Mouse (Mus musculus): ENCODE data around the gene Elavl3. TPM values are rescaled to one million over a fixed set of nuclear protein-coding genes. Genes with fewer than 3 reads are reported as not detected.

The Elavl3 gene
- polyA plus RNA-seq, 1 experiment from 2014 or later = 0.12 TPM

GRCm38 (mm10) chr9:22002194-22003162 is 49.3 kb downstream of the Elavl3 start, which contains the start of the genes Ccdc151 and Prkcsh:
TSS of gene Ccdc151 (minus strand) at chr9:22002634.
TSS of gene Prkcsh (plus strand) at chr9:22002806.
- ATAC-seq (replicated peaks; ENCODE audit: low FRiP score, low read depth) (peak; percentile 99), DNase-seq (ENCODE audit: low spot score) (peak; percentile 99)
- H3K9ac ChIP-seq (ENCODE audit: low read depth, low read length) = peak within 1 kb of the TSS; percentile 65
- peak; percentile 21; the same call in 1 of the 2 replicates for TF ChIP-seq CTCF (IDR thresholded peaks at IDR 0.05; ENCODE audit: low read depth)
- peak within 1 kb of the TSS; percentile 66 for H3K4me3 ChIP-seq (replicated peaks; ENCODE audit: low read depth, low read length)
- peaks cover 19% of the 10 kb centered on the region for H3K4me1 ChIP-seq (replicated peaks; ENCODE audit: insufficient read depth, low read length)
- peak within 1 kb of the TSS; percentile 72 for H3K4me2 ChIP-seq (ENCODE audit: low read length)
- H3K27ac ChIP-seq = peak within 1 kb of the TSS; percentile 67
- H3K36me3 ChIP-seq (ENCODE audit: insufficient read depth, low read length) = peaks cover 21% of the 10 kb centered on the region; the same call in 1 of the 2 replicates
- H3K27me3 ChIP-seq (ENCODE audit: insufficient read depth, low read length) = no peaks in the 10 kb centered on the region
- 5% methylated on average over 57 of the region's 57 CpGs for WGBS
- no peaks in the 10 kb centered on the region for H3K9me3 ChIP-seq (replicated peaks; ENCODE audit: low read length)

DNA sequence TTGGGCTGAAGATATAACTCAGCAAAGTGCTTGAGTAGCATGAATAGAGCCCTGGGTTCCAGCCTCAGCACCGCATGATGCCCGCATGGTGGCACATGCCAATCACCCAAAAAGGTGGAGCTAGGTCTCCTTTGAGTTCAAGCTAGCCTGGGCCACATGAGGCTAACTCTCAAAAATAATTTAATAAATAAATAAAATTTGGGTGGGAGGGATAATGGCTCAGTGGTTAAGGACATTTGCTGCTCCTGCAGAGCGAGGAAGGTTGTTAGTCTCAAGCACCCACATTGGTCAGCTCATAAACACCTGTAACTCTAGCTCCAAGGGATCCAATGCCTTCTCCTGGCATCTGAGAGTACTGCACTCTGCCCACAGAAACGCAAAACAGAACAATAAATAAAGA is 50.2 kb downstream of the Elavl3 start:
- H3K27ac ChIP-seq = no peak overlapping the region
- no peaks in the 10 kb centered on the region for H3K9me3 ChIP-seq (replicated peaks; ENCODE audit: low read length)
- DNase-seq (ENCODE audit: low spot score) = no peak
- H3K36me3 ChIP-seq (ENCODE audit: insufficient read depth, low read length) = peaks cover 15% of the 10 kb centered on the region; the same call in 1 of the 2 replicates
- TF ChIP-seq CTCF (IDR thresholded peaks at IDR 0.05; ENCODE audit: low read depth) = peak; percentile 30; the same call in 1 of the 2 replicates
- no peak overlapping the region for H3K9ac ChIP-seq (ENCODE audit: low read depth, low read length)
- no peak for ATAC-seq (replicated peaks; ENCODE audit: low FRiP score, low read depth)
- WGBS = 79% methylated on average over 4 of the region's 4 CpGs
- H3K27me3 ChIP-seq (ENCODE audit: insufficient read depth, low read length) = no peaks in the 10 kb centered on the region
- H3K4me3 ChIP-seq (replicated peaks; ENCODE audit: low read depth, low read length) = no peak overlapping the region
- H3K4me2 ChIP-seq (ENCODE audit: low read length) = no peak overlapping the region
- H3K4me1 ChIP-seq (replicated peaks; ENCODE audit: insufficient read depth, low read length) = peaks cover 19% of the 10 kb centered on the region

DNA sequence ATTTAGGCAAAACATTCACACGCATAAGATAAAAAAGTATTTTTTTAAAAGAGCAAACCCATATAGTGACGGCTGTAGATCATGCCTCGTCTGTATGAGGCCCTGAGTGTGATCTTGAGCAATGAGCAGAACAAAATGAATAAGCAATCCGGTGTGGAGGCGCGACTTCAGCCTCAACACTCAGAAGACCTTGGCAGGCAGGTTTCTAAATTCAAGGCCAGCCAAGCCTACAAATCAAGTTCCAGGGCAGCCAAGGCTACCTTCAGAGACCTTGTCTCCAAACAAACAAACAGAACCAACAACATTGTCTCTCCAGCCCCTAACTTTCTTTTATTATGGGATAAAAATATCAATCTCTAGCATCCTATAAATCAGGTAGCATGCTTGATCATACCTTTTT is 51.5 kb downstream of the Elavl3 start:
- H3K36me3 ChIP-seq (ENCODE audit: insufficient read depth, low read length) = 0 out of 2 replicates have a peak, but pooled peaks cover 8% of the 10 kb centered on the region
- DNase-seq (ENCODE audit: low spot score) = no peak
- 93% methylated on average over 6 of the region's 6 CpGs for WGBS

GRCm38 (mm10) chr9:21996178-21996867 is 55.5 kb downstream of the Elavl3 start:
- H3K4me2 ChIP-seq (ENCODE audit: low read length) = no peak overlapping the region
- H3K9me3 ChIP-seq (replicated peaks; ENCODE audit: low read length) = no peaks in the 10 kb centered on the region
- H3K36me3 ChIP-seq (ENCODE audit: insufficient read depth, low read length) = no peaks in the 10 kb centered on the region
- no peak for TF ChIP-seq CTCF (IDR thresholded peaks at IDR 0.05; ENCODE audit: low read depth)
- no peaks in the 10 kb centered on the region for H3K4me1 ChIP-seq (replicated peaks; ENCODE audit: insufficient read depth, low read length)
- DNase-seq (ENCODE audit: low spot score) = no peak
- H3K27me3 ChIP-seq (ENCODE audit: insufficient read depth, low read length) = no peaks in the 10 kb centered on the region
- no peak overlapping the region for H3K4me3 ChIP-seq (replicated peaks; ENCODE audit: low read depth, low read length)
- no peak for ATAC-seq (replicated peaks; ENCODE audit: low FRiP score, low read depth)
- WGBS = 74% methylated on average over 3 of the region's 3 CpGs
- no peak overlapping the region for H3K27ac ChIP-seq
- no peak overlapping the region for H3K9ac ChIP-seq (ENCODE audit: low read depth, low read length)

More for the DNA sequence above, 51.5 kb downstream of the Elavl3 start:
- no peak overlapping the region for H3K4me2 ChIP-seq (ENCODE audit: low read length)
- H3K4me3 ChIP-seq (replicated peaks; ENCODE audit: low read depth, low read length) = no peak overlapping the region
- no peaks in the 10 kb centered on the region for H3K27me3 ChIP-seq (ENCODE audit: insufficient read depth, low read length)
- TF ChIP-seq CTCF (IDR thresholded peaks at IDR 0.05; ENCODE audit: low read depth) = no peak
- H3K27ac ChIP-seq = no peak overlapping the region
- no peaks in the 10 kb centered on the region for H3K9me3 ChIP-seq (replicated peaks; ENCODE audit: low read length)
- no peak for ATAC-seq (replicated peaks; ENCODE audit: low FRiP score, low read depth)
- peaks cover 19% of the 10 kb centered on the region for H3K4me1 ChIP-seq (replicated peaks; ENCODE audit: insufficient read depth, low read length)
- H3K9ac ChIP-seq (ENCODE audit: low read depth, low read length) = no peak overlapping the region

DNA sequence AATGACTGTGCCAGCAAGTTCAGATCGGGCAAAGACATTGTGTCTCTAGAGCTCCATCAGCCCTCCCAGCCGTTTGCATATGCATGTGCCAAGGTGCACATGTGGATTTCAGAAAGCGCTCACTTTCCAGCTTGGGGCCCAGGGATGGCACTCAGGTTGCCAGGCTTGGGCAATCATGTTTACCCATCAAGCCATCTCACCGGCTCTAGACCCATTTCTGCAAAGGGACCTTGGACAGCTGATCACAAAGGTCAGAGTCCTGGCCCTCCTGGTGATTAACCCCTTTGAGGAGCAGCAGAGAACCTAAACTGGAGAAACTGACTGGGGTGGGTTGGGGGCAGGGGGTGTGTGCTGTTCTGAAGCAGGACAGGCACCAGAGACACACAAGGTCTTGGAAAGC is 59.6 kb downstream of the Elavl3 start:
- Histone ChIP-seq H3K9ac (ENCODE audit: low read depth, low read length) (no peak overlapping the region), H3K9me3 (replicated peaks; ENCODE audit: low read length) (no peaks in the 10 kb centered on the region), H3K36me3 (ENCODE audit: insufficient read depth, low read length) (no peaks in the 10 kb centered on the region), H3K4me3 (replicated peaks; ENCODE audit: low read depth, low read length) (no peak overlapping the region), H3K4me2 (ENCODE audit: low read length) (no peak overlapping the region), H3K27me3 (ENCODE audit: insufficient read depth, low read length) (peaks cover 23% of the 10 kb centered on the region), H3K27ac (no peak overlapping the region), H3K4me1 (replicated peaks; ENCODE audit: insufficient read depth, low read length) (peaks cover 12% of the 10 kb centered on the region)
- 72% methylated on average over 4 of the region's 4 CpGs for WGBS
- TF ChIP-seq CTCF (IDR thresholded peaks at IDR 0.05; ENCODE audit: low read depth) = no peak
- no peak for ATAC-seq (replicated peaks; ENCODE audit: low FRiP score, low read depth)
- no peak for DNase-seq (ENCODE audit: low spot score)
